Mouse (Mus musculus): ENCODE measurements around the gene Clec4a4. TPM values are rescaled to one million over a fixed set of nuclear protein-coding genes. Genes with fewer than 3 reads are reported as not detected.
A peak's percentile ranks its signal among the peaks of the same experiment; 100 is the strongest.
"Not testable (repeated sequence)": the region's sequence is repeated elsewhere in the genome, so short reads cannot be mapped to it uniquely, and the experiment has no call there.

Gene Clec4a4
- not detected in 2 replicates for polyA plus RNA-seq (2015; fragmentation: Nextera tagmentation; extraction: Ambion mirVana)

DNA sequence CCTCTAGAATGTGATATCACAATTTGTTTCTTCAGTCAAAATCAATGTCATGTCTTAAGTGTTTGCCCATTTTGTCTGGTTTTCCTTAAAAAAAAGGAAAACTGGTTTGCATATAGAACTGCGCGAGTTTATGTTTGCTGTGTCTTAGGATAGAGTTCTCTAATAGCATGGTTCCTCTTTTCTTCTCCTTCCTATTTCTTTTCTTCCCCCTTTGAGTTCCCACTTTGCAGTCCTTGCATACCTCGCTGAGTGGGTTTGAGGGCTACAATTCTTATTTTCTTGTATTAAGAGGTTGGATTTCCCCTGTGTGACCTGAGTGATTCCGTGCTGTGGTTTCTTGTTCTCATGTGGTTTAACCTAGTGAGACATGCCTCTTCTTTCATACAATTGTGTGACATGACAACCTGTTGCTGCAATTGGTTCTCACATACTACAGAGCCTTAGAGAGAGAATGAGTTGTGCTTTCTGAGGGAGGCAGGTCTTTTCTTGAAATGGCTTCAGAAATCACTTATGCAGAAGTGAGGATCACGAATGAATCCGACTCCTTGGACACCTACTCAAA lies at the start of gene Clec4a4:
Gene Clec4a4, plus strand, starts transcription at position 492 of the 562 bp plus-strand sequence.
- no peaks in the 10 kb centered on the region for H3K4me1 ChIP-seq (ENCODE audit: control insufficient read depth, low read depth, low read length)
- 57% methylated on average over 6 of the region's 6 CpGs for WGBS (ENCODE audit: insufficient replicate concordance)
- no peak within 1 kb of the TSS for H3K9ac ChIP-seq (ENCODE audit: low read depth, low read length)
- H3K9me3 ChIP-seq (replicated peaks; ENCODE audit: control insufficient read depth, low read length) = no peaks in the 10 kb centered on the region
- no peaks in the 10 kb centered on the region for H3K27me3 ChIP-seq (ENCODE audit: control insufficient read depth, insufficient read depth, low read depth, low read length)
- no peak for ATAC-seq (ENCODE audit: low read depth)
- no peak within 1 kb of the TSS for H3K27ac ChIP-seq (ENCODE audit: low read length)
- no peak within 1 kb of the TSS for H3K4me2 ChIP-seq (ENCODE audit: low read depth, low read length)
- H3K4me3 ChIP-seq (ENCODE audit: low read depth, low read length) = no peak within 1 kb of the TSS
- no peaks in the 10 kb centered on the region for H3K36me3 ChIP-seq (ENCODE audit: control insufficient read depth, insufficient read depth)

DNA sequence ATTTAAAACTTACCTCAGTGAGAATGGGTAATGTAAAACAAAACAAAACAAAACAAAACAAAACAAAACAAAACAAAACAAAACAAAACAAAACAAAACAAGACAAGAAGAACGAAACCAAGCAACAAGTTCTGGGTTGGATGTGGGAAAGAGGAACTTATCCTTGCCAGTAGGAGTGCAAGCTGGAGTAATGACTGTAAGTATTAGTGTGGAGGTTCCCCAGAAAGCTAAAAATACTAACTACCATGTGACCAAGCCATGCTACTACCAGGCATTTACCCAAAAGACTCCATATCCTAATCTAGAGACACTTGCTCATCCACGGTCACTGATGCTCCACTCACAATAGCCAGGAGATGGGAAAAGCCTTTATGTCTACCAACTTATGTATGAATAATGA lies 43.4 kb upstream of the Clec4a4 start:
- no peaks in the 10 kb centered on the region for H3K4me1 ChIP-seq (ENCODE audit: control insufficient read depth, low read depth, low read length)
- H3K9me3 ChIP-seq (replicated peaks; ENCODE audit: control insufficient read depth, low read length) = no peaks in the 10 kb centered on the region
- no peak for ATAC-seq (ENCODE audit: low read depth)
- 47% methylated on average over 2 of the region's 2 CpGs for WGBS (ENCODE audit: insufficient replicate concordance)
- H3K27me3 ChIP-seq (ENCODE audit: control insufficient read depth, insufficient read depth, low read depth, low read length) = no peaks in the 10 kb centered on the region
- no peaks in the 10 kb centered on the region for H3K36me3 ChIP-seq (ENCODE audit: control insufficient read depth, insufficient read depth)
- no peak overlapping the region for H3K4me3 ChIP-seq (ENCODE audit: low read depth, low read length)
- H3K27ac ChIP-seq (ENCODE audit: low read length) = no peak overlapping the region
- H3K4me2 ChIP-seq (ENCODE audit: low read depth, low read length) = no peak overlapping the region
- no peak overlapping the region for H3K9ac ChIP-seq (ENCODE audit: low read depth, low read length)

DNA sequence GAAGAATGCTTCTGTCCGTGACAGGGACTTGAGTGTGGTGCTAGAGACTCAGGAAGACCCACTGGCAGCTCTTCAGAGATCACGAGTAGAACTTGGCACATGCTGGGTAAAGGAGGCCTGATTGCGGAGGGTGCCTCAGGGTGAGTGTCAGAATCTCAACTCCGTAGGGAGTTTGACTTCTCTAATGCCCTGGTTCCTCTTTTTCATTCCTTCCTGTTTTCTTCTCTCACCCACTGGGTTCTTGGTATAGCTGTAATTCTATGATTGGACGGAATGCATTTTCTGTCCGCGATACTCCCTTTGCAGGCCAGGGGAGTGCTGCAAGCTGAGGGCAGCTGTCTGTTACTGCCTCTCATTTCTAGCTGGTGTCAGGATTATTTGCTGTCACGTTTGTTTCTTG lies 37.8 kb upstream of the Clec4a4 start, which contains the start of gene Clec4a3:
Gene Clec4a3, plus strand, starts transcription at position 115 of the 400 bp plus-strand sequence.
- no peak within 1 kb of the TSS for H3K27ac ChIP-seq (ENCODE audit: low read length)
- no peaks in the 10 kb centered on the region for H3K27me3 ChIP-seq (ENCODE audit: control insufficient read depth, insufficient read depth, low read depth, low read length)
- no peaks in the 10 kb centered on the region for H3K36me3 ChIP-seq (ENCODE audit: control insufficient read depth, insufficient read depth)
- H3K4me2 ChIP-seq (ENCODE audit: low read depth, low read length) = no peak within 1 kb of the TSS
- no peaks in the 10 kb centered on the region for H3K4me1 ChIP-seq (ENCODE audit: control insufficient read depth, low read depth, low read length)
- H3K9me3 ChIP-seq (replicated peaks; ENCODE audit: control insufficient read depth, low read length) = no peaks in the 10 kb centered on the region
- WGBS (ENCODE audit: insufficient replicate concordance) = 41% methylated on average over 8 of the region's 8 CpGs
- peak; percentile 41; the same call in 1 of the 2 replicates for ATAC-seq (ENCODE audit: low read depth)
- H3K9ac ChIP-seq (ENCODE audit: low read depth, low read length) = no peak within 1 kb of the TSS
- H3K4me3 ChIP-seq (ENCODE audit: low read depth, low read length) = no peak within 1 kb of the TSS

- no peak overlapping the region for H3K4me3 ChIP-seq (ENCODE audit: low read depth, low read length)
- no peak for ATAC-seq (ENCODE audit: low read depth)
- H3K4me2 ChIP-seq (ENCODE audit: low read depth, low read length) = no peak overlapping the region
- WGBS (ENCODE audit: insufficient replicate concordance) = 59% methylated on average over 2 of the region's 2 CpGs
- H3K9ac ChIP-seq (ENCODE audit: low read depth, low read length) = no peak overlapping the region
- no peaks in the 10 kb centered on the region for H3K9me3 ChIP-seq (replicated peaks; ENCODE audit: control insufficient read depth, low read length)
- no peaks in the 10 kb centered on the region for H3K4me1 ChIP-seq (ENCODE audit: control insufficient read depth, low read depth, low read length)
- H3K36me3 ChIP-seq (ENCODE audit: control insufficient read depth, insufficient read depth) = no peaks in the 10 kb centered on the region
- no peak overlapping the region for H3K27ac ChIP-seq (ENCODE audit: low read length)
- H3K27me3 ChIP-seq (ENCODE audit: control insufficient read depth, insufficient read depth, low read depth, low read length) = no peaks in the 10 kb centered on the region
Measured at GRCm38 (mm10) chr6:122964562-122964961, 25.6 kb upstream of the Clec4a4 start.

- H3K27ac ChIP-seq (ENCODE audit: low read length) = no peak overlapping the region
- ATAC-seq (ENCODE audit: low read depth) = no peak
- H3K9ac ChIP-seq (ENCODE audit: low read depth, low read length) = no peak overlapping the region
- 58% methylated on average over 2 of the region's 2 CpGs for WGBS (ENCODE audit: insufficient replicate concordance)
- H3K4me1 ChIP-seq (ENCODE audit: control insufficient read depth, low read depth, low read length) = no peaks in the 10 kb centered on the region
- no peak overlapping the region for H3K4me3 ChIP-seq (ENCODE audit: low read depth, low read length)
- H3K9me3 ChIP-seq (replicated peaks; ENCODE audit: control insufficient read depth, low read length) = no peaks in the 10 kb centered on the region
- H3K27me3 ChIP-seq (ENCODE audit: control insufficient read depth, insufficient read depth, low read depth, low read length) = no peaks in the 10 kb centered on the region
- no peaks in the 10 kb centered on the region for H3K36me3 ChIP-seq (ENCODE audit: control insufficient read depth, insufficient read depth)
- H3K4me2 ChIP-seq (ENCODE audit: low read depth, low read length) = no peak overlapping the region
Measured at GRCm38 (mm10) chr6:122969048-122969447, 21.1 kb upstream of the Clec4a4 start.

- ATAC-seq (ENCODE audit: low read depth); H3K4me3 ChIP-seq (ENCODE audit: low read depth, low read length); H3K4me1 ChIP-seq (ENCODE audit: control insufficient read depth, low read depth, low read length); H3K9ac ChIP-seq (ENCODE audit: low read depth, low read length); H3K36me3 ChIP-seq (ENCODE audit: control insufficient read depth, insufficient read depth); H3K27ac ChIP-seq (ENCODE audit: low read length); H3K9me3 ChIP-seq (replicated peaks; ENCODE audit: control insufficient read depth, low read length); H3K4me2 ChIP-seq (ENCODE audit: low read depth, low read length); H3K27me3 ChIP-seq (ENCODE audit: control insufficient read depth, insufficient read depth, low read depth, low read length): not testable (repeated sequence)
- 54% methylated on average over 2 of the region's 2 CpGs for WGBS (ENCODE audit: insufficient replicate concordance)
Measured at GRCm38 (mm10) chr6:123004696-123005095, 14.5 kb downstream of the Clec4a4 start.

DNA sequence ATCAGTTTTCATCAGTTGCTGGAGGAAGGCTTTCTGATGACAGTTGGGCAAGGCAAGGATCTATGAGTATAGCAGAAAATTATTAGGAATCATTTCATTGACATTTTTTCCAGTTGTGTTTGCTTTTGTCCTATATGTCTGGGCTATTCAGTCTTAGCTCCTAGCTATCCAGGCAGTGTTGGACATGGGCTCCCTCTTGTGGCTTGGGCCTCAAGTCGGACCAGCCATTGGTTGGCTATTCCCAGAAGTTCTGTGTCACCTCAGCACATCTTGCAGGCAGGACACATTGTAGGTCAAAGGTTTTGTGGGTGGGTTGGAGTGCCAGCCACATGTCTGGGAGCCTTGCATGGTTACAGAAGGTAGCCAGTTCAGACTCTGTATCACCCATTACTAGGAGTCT lies 15.4 kb downstream of the Clec4a4 start:
- no peak overlapping the region for H3K9ac ChIP-seq (ENCODE audit: low read depth, low read length)
- no peaks in the 10 kb centered on the region for H3K9me3 ChIP-seq (replicated peaks; ENCODE audit: control insufficient read depth, low read length)
- 45% methylated on average over 1 of the region's 1 CpGs for whole genome bisulfite sequencing (ENCODE audit: insufficient replicate concordance)
- no peak overlapping the region for H3K27ac ChIP-seq (ENCODE audit: low read length)
- no peak overlapping the region for H3K4me2 ChIP-seq (ENCODE audit: low read depth, low read length)
- no peaks in the 10 kb centered on the region for H3K36me3 ChIP-seq (ENCODE audit: control insufficient read depth, insufficient read depth)
- no peaks in the 10 kb centered on the region for H3K4me1 ChIP-seq (ENCODE audit: control insufficient read depth, low read depth, low read length)
- no peak overlapping the region for H3K4me3 ChIP-seq (ENCODE audit: low read depth, low read length)
- no peak for ATAC-seq (ENCODE audit: low read depth)
- no peaks in the 10 kb centered on the region for H3K27me3 ChIP-seq (ENCODE audit: control insufficient read depth, insufficient read depth, low read depth, low read length)

DNA sequence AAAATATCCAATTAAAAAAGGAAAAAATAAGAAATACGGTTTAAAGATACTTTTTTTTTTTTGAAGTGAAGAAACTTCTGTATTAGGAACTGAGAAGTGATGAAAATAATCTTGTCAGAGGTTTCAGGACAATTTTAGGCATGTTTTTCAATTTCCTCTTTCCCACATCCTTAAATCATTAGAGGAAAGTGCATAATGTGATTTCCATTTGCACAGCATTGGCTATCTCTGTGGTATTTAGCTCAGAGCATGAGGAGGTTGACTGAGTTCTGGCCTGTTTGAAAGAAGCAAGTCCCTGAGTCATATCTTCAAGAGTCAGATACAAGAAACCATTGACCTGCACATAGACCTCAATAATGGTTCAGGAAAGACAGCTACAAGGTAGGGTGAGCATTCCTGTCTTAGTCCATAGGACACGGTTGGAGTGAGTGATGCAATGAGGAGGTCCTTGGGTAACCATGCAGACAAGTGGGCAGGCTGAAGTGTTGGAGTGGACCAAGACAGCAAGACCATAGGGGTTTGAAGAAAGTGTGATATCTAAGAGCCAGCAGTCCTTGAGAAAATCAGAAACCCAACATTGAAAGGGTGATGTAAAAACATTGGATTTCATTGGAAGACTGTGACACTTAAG lies 59.7 kb downstream of the Clec4a4 start, which contains the start of gene Clec4b1:
Gene Clec4b1, plus strand, starts transcription at position 221 of the 631 bp plus-strand sequence.
- H3K4me3 ChIP-seq (ENCODE audit: low read depth, low read length) = no peak within 1 kb of the TSS

More for the DNA sequence above, 59.7 kb downstream of the Clec4a4 start, which contains the start of gene Clec4b1:
- Histone ChIP-seq H3K27me3 (ENCODE audit: control insufficient read depth, insufficient read depth, low read depth, low read length) (no peaks in the 10 kb centered on the region), H3K9ac (ENCODE audit: low read depth, low read length) (no peak within 1 kb of the TSS), H3K4me2 (ENCODE audit: low read depth, low read length) (no peak within 1 kb of the TSS), H3K4me1 (ENCODE audit: control insufficient read depth, low read depth, low read length) (no peaks in the 10 kb centered on the region), H3K9me3 (replicated peaks; ENCODE audit: control insufficient read depth, low read length) (no peaks in the 10 kb centered on the region; the same call in 1 of the 2 replicates), H3K27ac (ENCODE audit: low read length) (no peak within 1 kb of the TSS), H3K36me3 (ENCODE audit: control insufficient read depth, insufficient read depth) (no peaks in the 10 kb centered on the region)
- 39% methylated on average over 2 of the region's 2 CpGs for WGBS (ENCODE audit: insufficient replicate concordance)
- no peak for ATAC-seq (ENCODE audit: low read depth)
